Mouse (Mus musculus) inflammation-experienced regulatory T-cells, adult 6 months (primary cell): ENCODE measurements around the gene St3gal3. TPM values are rescaled to one million over a fixed set of nuclear protein-coding genes. Genes with fewer than 3 reads are reported as not detected.

ENCODE experiments used
- ATAC-seq: one replicate; pipeline ENCODE4 v1.8.0; 2017
- polyA plus RNA-seq, 3 experiments: library from polyadenylated mRNA; unstranded; fragments of 100-300 nt; shearing (Covaris generic); gene quantifications; one replicate each; pipeline ENCODE4 v1.2.1; 2017

Gene St3gal3
- polyA plus RNA-seq, 3 experiments from 2014 or later, result 0.40 to 2.4 (median 1.3) TPM

GRCm38 (mm10) chr4:117918762-117919161, 216.0 kb downstream of the St3gal3 start:
- ATAC-seq, result no peak

- ATAC-seq, result no peak
These were observed 216.5 kb downstream of the St3gal3 start for GRCm38 (mm10) chr4:117918261-117918660.

- ATAC-seq, result no peak
These were observed 216.9 kb downstream of the St3gal3 start for GRCm38 (mm10) chr4:117917847-117918246.

GRCm38 (mm10) chr4:117917402-117917801, 217.3 kb downstream of the St3gal3 start:
- no peak for ATAC-seq

- no peak for ATAC-seq
These were observed 218.3 kb downstream of the St3gal3 start for GRCm38 (mm10) chr4:117916386-117916785.

- peak; percentile 3 for ATAC-seq
These were observed 219.1 kb downstream of the St3gal3 start for GRCm38 (mm10) chr4:117915489-117916105.

GRCm38 (mm10) chr4:117914591-117915442, 219.9 kb downstream of the St3gal3 start, which contains the start of gene Ipo13:
Gene Ipo13 (minus strand): TSS chr4:117914999.
- ATAC-seq, result peak; percentile 92

- ATAC-seq, result no peak
These were observed 220.7 kb downstream of the St3gal3 start for GRCm38 (mm10) chr4:117914031-117914430.

GRCm38 (mm10) chr4:117913421-117913820, 221.3 kb downstream of the St3gal3 start:
- no peak for ATAC-seq

- ATAC-seq, result no peak
These were observed 221.9 kb downstream of the St3gal3 start for GRCm38 (mm10) chr4:117912685-117913273.

- ATAC-seq, result no peak
These were observed 222.6 kb downstream of the St3gal3 start for GRCm38 (mm10) chr4:117912131-117912561.

GRCm38 (mm10) chr4:117908834-117909453, 225.8 kb downstream of the St3gal3 start:
- ATAC-seq, result no peak

GRCm38 (mm10) chr4:117906196-117906595, 228.5 kb downstream of the St3gal3 start:
- no peak for ATAC-seq

GRCm38 (mm10) chr4:117904761-117905160, 230.0 kb downstream of the St3gal3 start:
- ATAC-seq, result no peak

- ATAC-seq, result no peak
These were observed 230.6 kb downstream of the St3gal3 start for GRCm38 (mm10) chr4:117904094-117904493.

GRCm38 (mm10) chr4:117898111-117898510, 236.6 kb downstream of the St3gal3 start:
- no peak for ATAC-seq

GRCm38 (mm10) chr4:117896031-117896430, 238.7 kb downstream of the St3gal3 start:
- ATAC-seq, result no peak

- no peak for ATAC-seq
These were observed 239.4 kb downstream of the St3gal3 start for GRCm38 (mm10) chr4:117895339-117895738.

GRCm38 (mm10) chr4:117894601-117895000, 240.1 kb downstream of the St3gal3 start:
- no peak for ATAC-seq

- ATAC-seq, result no peak
These were observed 241.3 kb downstream of the St3gal3 start for GRCm38 (mm10) chr4:117893376-117893775.

- peak; percentile 91 for ATAC-seq
These were observed 243.0 kb downstream of the St3gal3 start, which contains the start of gene Dph2 for GRCm38 (mm10) chr4:117891738-117892161. Gene Dph2 (minus strand): TSS chr4:117892032.

GRCm38 (mm10) chr4:117890750-117891149, 244.0 kb downstream of the St3gal3 start:
- no peak for ATAC-seq

GRCm38 (mm10) chr4:117890031-117890430, 244.7 kb downstream of the St3gal3 start:
- ATAC-seq, result no peak
